Comparison of ENCODE assay signal across 9 mouse cellular contexts in the genomic region with DNA sequence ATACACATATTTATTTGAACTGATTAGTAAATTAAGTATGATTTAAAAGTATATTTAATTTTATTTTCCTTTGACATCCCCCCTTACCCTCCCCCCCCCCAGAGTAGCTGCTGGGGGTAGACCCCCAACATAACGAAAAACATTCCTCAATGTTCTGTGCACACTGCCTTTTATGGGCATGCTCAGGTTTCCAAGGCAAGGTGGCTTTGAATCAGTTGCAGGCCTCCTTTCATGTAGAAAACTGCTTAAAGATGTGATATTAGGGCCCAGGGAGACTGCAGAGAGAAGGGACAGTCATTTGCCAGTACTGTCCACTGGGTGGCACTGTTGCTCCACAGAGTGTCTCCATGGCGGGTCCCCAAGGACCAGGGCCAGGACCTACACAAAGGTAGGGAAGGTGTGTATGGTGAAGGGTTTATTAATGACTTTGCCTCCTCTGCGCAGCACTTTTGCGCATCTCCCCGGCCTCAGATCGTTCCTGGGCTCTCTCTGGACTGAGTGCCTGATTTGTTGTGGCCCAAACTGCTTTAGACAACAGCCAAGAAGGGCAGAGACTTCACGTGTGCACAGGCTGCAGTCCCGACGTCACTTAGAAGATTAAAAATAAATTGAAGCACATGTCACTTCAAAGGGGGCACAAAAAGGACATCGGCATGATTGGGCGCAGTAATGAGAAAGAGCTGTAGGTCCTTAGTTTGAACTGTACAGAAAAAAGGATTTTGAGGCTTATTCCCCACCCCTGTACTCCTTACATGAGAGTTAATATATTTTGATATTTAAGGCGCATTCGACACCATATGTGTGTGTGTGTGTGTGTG.
DNase-seq lines count a peak whose midpoint lies in the region; ATAC-seq and TF ChIP-seq lines count a peak whose summit lies in the region.
"Had no signal": no experiment of that assay in that cellular context is flagged by ENCODE, and none has a peak within 500 bp of the region (broad histone marks: within the 10 kb centered on the region; RNA-seq: fewer than 3 reads in every experiment).

No protein-coding gene starts in this region.

- H3K27ac ChIP-seq in limb, embryonic 10.5 days: peak overlapping the region; percentile 88
- peak overlapping the region; percentile 65 for H3K27ac ChIP-seq in midbrain, postnatal 0 days (ENCODE audit: low read depth, low read length)

- intact Hi-C loops in heart, postnatal 25 days (cut with DNase I): loop anchor here (1.0 kb wide), 1 partner anchor 1899 kb away; no protein-coding TSS in a partner anchor
- intact Hi-C loops in gastrocnemius, postnatal 14 days (cut with DNase I; ENCODE audit: low total_unique reads): loop anchor here (5.0 to 10.0 kb wide), 2 partner anchors 1062 to 1899 kb away; no protein-coding TSS in a partner anchor

- H3K9ac ChIP-seq in midbrain, postnatal 0 days (replicated peaks; ENCODE audit: low read length, poor library complexity, severe bottlenecking): 0 out of 2 replicates have a peak overlapping the region, but pooled peaks have one; percentile 44

- DNase-seq in heart, adult 11 months: peak; percentile 88
- DNase-seq in heart, postnatal 25 days (ENCODE audit: low spot score): no peak
- DNase-seq in embryo, embryonic 10.5 days (ENCODE audit: low spot score): peak; percentile 94
- peak; percentile 63 for DNase-seq in gastrocnemius, postnatal 14 days
- peak; percentile 82 for DNase-seq in kidney, adult 18-20 months
- peak; percentile 98 for DNase-seq in limb, embryonic 10.5 days (ENCODE audit: low spot score)
- DNase-seq in midbrain, postnatal 0 days (ENCODE audit: low spot score): peak; percentile 91
- DNase-seq in spleen, postnatal 36 days (ENCODE audit: low spot score in 2 of 2): peak; percentile 11 to 31

- no peaks in the 10 kb centered on the region for H3K36me3 ChIP-seq in limb, embryonic 10.5 days
- no peaks in the 10 kb centered on the region for H3K36me3 ChIP-seq in midbrain, postnatal 0 days (ENCODE audit: insufficient read depth, low read length)
- H3K36me3 ChIP-seq: G1E had no signal

- no peaks in the 10 kb centered on the region for H3K27me3 ChIP-seq in limb, embryonic 10.5 days (ENCODE audit: low read depth, poor library complexity, severe bottlenecking)
- H3K27me3 ChIP-seq in midbrain, postnatal 0 days (ENCODE audit: insufficient read depth, low read length): no peaks in the 10 kb centered on the region

- H3K4me2 ChIP-seq in midbrain, postnatal 0 days (ENCODE audit: low read depth, low read length, poor library complexity, severe bottlenecking): peak overlapping the region; percentile 33

- no peaks in the 10 kb centered on the region for H3K9me3 ChIP-seq in limb, embryonic 10.5 days (replicated peaks)
- no peaks in the 10 kb centered on the region for H3K9me3 ChIP-seq in midbrain, postnatal 0 days (ENCODE audit: low read length)

- peak overlapping the region; percentile 4 for H3K4me3 ChIP-seq in limb, embryonic 10.5 days
- H3K4me3 ChIP-seq in midbrain, postnatal 0 days (ENCODE audit: low read depth, low read length): peak overlapping the region; percentile 2; the same call in 1 of the 2 replicates

- WGBS in limb, embryonic 10.5 days: 22% methylated on average over 13 of the region's 13 CpGs
- WGBS in midbrain, postnatal 0 days: 23% methylated on average over 13 of the region's 13 CpGs

- peaks cover 53% of the 10 kb centered on the region for H3K4me1 ChIP-seq in limb, embryonic 10.5 days
- peaks cover 9% of the 10 kb centered on the region; the same call in 1 of the 2 replicates for H3K4me1 ChIP-seq in midbrain, postnatal 0 days (ENCODE audit: insufficient read depth, low read length)

- peak; percentile 100 for TF ChIP-seq CTCF in midbrain, postnatal 0 days (IDR thresholded peaks at IDR 0.05)

- ATAC-seq in midbrain, postnatal 0 days (ENCODE audit: low FRiP score): peak; percentile 85
